Mouse (Mus musculus) MEL (cell line): ENCODE data around the gene Cnot3.

Experiments used
- CHD2 ChIP-seq: IDR thresholded peaks from 2 replicates; pipeline ENCODE4 v1.6.1; 2011; ENCODE audit warnings: low read length, improper control_type of control experiment
- CTCF ChIP-seq, 3 experiments: IDR thresholded peaks in 2 of 3; conservative IDR thresholded peaks in 1 of 3; 2 replicates each; pipeline ENCODE4 v1.5.1; 2011 to 2012; ENCODE audit warnings: low read length in 3 of 3, low read depth in 2 of 3, mild to moderate bottlenecking in 2 of 3, improper control_type of control experiment in 1 of 3, inconsistent platforms in 1 of 3, mixed read lengths in 1 of 3, moderate library complexity in 1 of 3; ENCODE audit not compliant: control insufficient read depth in 1 of 3, insufficient read depth in 1 of 3, poor library complexity in 1 of 3, severe bottlenecking in 1 of 3
- ZMIZ1 ChIP-seq: IDR thresholded peaks from 2 replicates; pipeline ENCODE4 v1.6.1; 2012; ENCODE audit warnings: low read depth, mild to moderate bottlenecking, inconsistent platforms, low read length, improper control_type of control experiment, moderate library complexity

- TF ChIP-seq CHD2 (peak; percentile 36; the same call in 1 of the 2 replicates), CTCF (IDR thresholded peaks at IDR 0.05 in 2 of 3, conservative IDR thresholded peaks at IDR 0.05 in 1 of 3; ENCODE audit: control insufficient read depth in 1 of 3, insufficient read depth in 1 of 3, low read depth in 2 of 3, low read length in 3 of 3, poor library complexity in 1 of 3, severe bottlenecking in 1 of 3) (no peak), ZMIZ1 (no peak)
Measured at GRCm38 (mm10) chr7:3617242-3617995, 27.6 kb upstream of the Cnot3 start, which contains the start of gene Ndufa3.
